Mouse (Mus musculus): Measurements from ENCODE around the gene Rab33b.

- TF ChIP-seq CTCF (IDR thresholded peaks at IDR 0.05; ENCODE audit: low read depth, low read length) (no peak), POLR2A (IDR thresholded peaks at IDR 0.05; ENCODE audit: insufficient read depth, low read length) (no peak), EP300 (IDR thresholded peaks at IDR 0.05; ENCODE audit: insufficient read depth, low read depth, low read length) (no peak)
Measured at GRCm38 (mm10) chr3:51505465-51505864, 21.7 kb downstream of the Rab33b start.

Measured in ES-Bruce4 (cell line).